ENCODE assay signal across 18 mouse cellular contexts in the genomic region with DNA sequence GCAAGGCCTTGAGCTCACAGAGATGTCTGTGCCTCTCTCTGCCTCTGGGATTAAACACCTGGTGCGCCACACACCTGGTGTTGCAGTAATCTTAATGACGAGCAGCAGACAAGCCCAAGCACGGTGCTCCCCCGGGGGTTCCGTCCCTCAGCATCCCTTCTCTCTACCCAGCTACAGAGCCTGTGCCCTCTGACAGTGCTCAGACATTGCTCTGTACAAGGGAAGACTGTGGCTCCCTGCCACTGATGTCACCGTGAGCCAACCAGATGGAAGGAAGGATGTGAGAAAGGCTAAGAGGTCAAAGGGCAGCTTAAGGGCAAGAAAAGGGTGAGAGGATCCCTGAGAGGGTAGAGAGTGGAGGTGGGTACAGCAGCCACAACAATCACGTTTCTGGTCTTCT. TPM values are rescaled to one million over a fixed set of nuclear protein-coding genes. Genes with fewer than 3 reads are reported as not detected.
DNase-seq lines count a peak whose midpoint lies in the region; ATAC-seq and TF ChIP-seq lines count a peak whose summit lies in the region.
"Had no signal": no experiment of that assay in that cellular context is flagged by ENCODE, and none has a peak within 500 bp of the region (broad histone marks: within the 10 kb centered on the region; RNA-seq: fewer than 3 reads in every experiment).

No protein-coding gene starts in this region.

- no peak for TF ChIP-seq CTCF in kidney, adult 2 months (conservative IDR thresholded peaks at IDR 0.05; ENCODE audit: insufficient read depth, insufficient read length, low read depth, low read length)

- 70% methylated on average over 7 of the region's 7 CpGs for WGBS in kidney, adult 2 months
- 66% methylated on average over 7 of the region's 7 CpGs for WGBS in kidney, embryonic 14.5 days
- WGBS in intestine, embryonic 15.5 days = 57% methylated on average over 7 of the region's 7 CpGs

- no peak for ATAC-seq in kidney, embryonic 14.5 days (ENCODE audit: low FRiP score, low TSS enrichment)
- ATAC-seq in intestine, embryonic 15.5 days = no peak
- ATAC-seq: hindbrain, postnatal 0 days had no signal

- peak; percentile 91 for DNase-seq in heart, adult 11 months
- DNase-seq in heart, adult 8-10 months (ENCODE audit: low spot score) = no peak
- DNase-seq in kidney, adult 2 months = peak; percentile 39
- peak; percentile 23 for DNase-seq in adipocyte (ENCODE audit: low spot score)
- peak; percentile 53 for DNase-seq in embryo, embryonic 10.5 days (ENCODE audit: low spot score)
- no peak for DNase-seq in layer of hippocampus, postnatal 25 days (ENCODE audit: extremely low spot score in 1 of 2, low spot score in 1 of 2)
- DNase-seq: adrenal gland, postnatal 25 days; cerebellum, postnatal 10 days; kidney, adult 18-20 months; kidney, postnatal 25 days; lung, adult 18-20 months; right cerebral cortex, postnatal 4 days; thymus, postnatal 25 days had no signal

- no peaks in the 10 kb centered on the region for H3K9me3 ChIP-seq in kidney, embryonic 14.5 days (ENCODE audit: control insufficient read depth, low read length)
- H3K9me3 ChIP-seq in intestine, embryonic 15.5 days = no peaks in the 10 kb centered on the region
- H3K9me3 ChIP-seq: embryonic facial prominence, embryonic 12.5 days; midbrain, embryonic 12.5 days had no signal

- no peak overlapping the region for H3K4me3 ChIP-seq in kidney, adult 2 months (ENCODE audit: insufficient read depth, low read depth, low read length)
- no peak overlapping the region for H3K4me3 ChIP-seq in kidney, embryonic 14.5 days (ENCODE audit: low read length)
- no peak overlapping the region for H3K4me3 ChIP-seq in intestine, embryonic 15.5 days (replicated peaks)
- H3K4me3 ChIP-seq: embryonic facial prominence, embryonic 12.5 days; midbrain, embryonic 12.5 days had no signal

- no peak overlapping the region for H3K4me2 ChIP-seq in kidney, embryonic 14.5 days (replicated peaks; ENCODE audit: low read depth, low read length)
- no peak overlapping the region for H3K4me2 ChIP-seq in intestine, embryonic 15.5 days (replicated peaks)
- H3K4me2 ChIP-seq: embryonic facial prominence, embryonic 12.5 days had no signal

- no peaks in the 10 kb centered on the region for H3K27me3 ChIP-seq in kidney, adult 2 months (replicated peaks; ENCODE audit: control insufficient read depth, insufficient read depth, low read length)
- H3K27me3 ChIP-seq in kidney, embryonic 14.5 days (ENCODE audit: control insufficient read depth, insufficient read depth, low read length) = no peaks in the 10 kb centered on the region
- H3K27me3 ChIP-seq in intestine, embryonic 15.5 days (replicated peaks) = no peaks in the 10 kb centered on the region
- H3K27me3 ChIP-seq: embryonic facial prominence, embryonic 12.5 days; midbrain, embryonic 12.5 days had no signal

- no peaks in the 10 kb centered on the region for H3K36me3 ChIP-seq in kidney, adult 2 months (ENCODE audit: control insufficient read depth, insufficient read depth, low read length)
- peaks cover 9% of the 10 kb centered on the region; the same call in 1 of the 2 replicates for H3K36me3 ChIP-seq in kidney, embryonic 14.5 days (ENCODE audit: control insufficient read depth, insufficient read depth, low read length)
- peaks cover 7% of the 10 kb centered on the region; the same call in 1 of the 2 replicates for H3K36me3 ChIP-seq in intestine, embryonic 15.5 days

- no peak overlapping the region for H3K9ac ChIP-seq in kidney, embryonic 14.5 days (ENCODE audit: low read depth, low read length)
- no peak overlapping the region for H3K9ac ChIP-seq in intestine, embryonic 15.5 days
- H3K9ac ChIP-seq: embryonic facial prominence, embryonic 12.5 days; midbrain, embryonic 12.5 days had no signal

- no peak for TF ChIP-seq POLR2A in kidney, adult 2 months (IDR thresholded peaks at IDR 0.05; ENCODE audit: low read depth, low read length)

- H3K27ac ChIP-seq in kidney, adult 2 months (ENCODE audit: insufficient read depth, low read depth, low read length) = no peak overlapping the region
- no peak overlapping the region for H3K27ac ChIP-seq in kidney, embryonic 14.5 days (ENCODE audit: low read depth, low read length)
- H3K27ac ChIP-seq in intestine, embryonic 15.5 days = no peak overlapping the region
- H3K27ac ChIP-seq: embryonic facial prominence, embryonic 12.5 days; hindbrain, postnatal 0 days; midbrain, embryonic 12.5 days had no signal

- H3K4me1 ChIP-seq in kidney, adult 2 months (ENCODE audit: control insufficient read depth, insufficient read depth, low read length) = peaks cover 10% of the 10 kb centered on the region
- peaks cover 16% of the 10 kb centered on the region; the same call in 1 of the 2 replicates for H3K4me1 ChIP-seq in kidney, embryonic 14.5 days (ENCODE audit: control insufficient read depth, insufficient read depth, low read length)
- peaks cover 23% of the 10 kb centered on the region for H3K4me1 ChIP-seq in intestine, embryonic 15.5 days (replicated peaks)

RNA-seq across cellular contexts. Expression of a gene that starts 4.7 kb away (rescaled TPM):
- total RNA-seq in heart, adult 8-10 months (2022) = 100 to 1,000 TPM; 328 to 381 (median 357) TPM
- polyA plus RNA-seq in kidney, adult 2 months (2012; rRNA removed) = 35.8 and 38.8 TPM in 2 replicates
- 15.8 and 16.0 TPM in 2 replicates for polyA plus RNA-seq in kidney, embryonic 14.5 days (2014; fragmentation: Nextera tagmentation; extraction: Ambion mirVana)
- 14.0 and 14.4 TPM in 2 replicates for polyA plus RNA-seq in intestine, embryonic 15.5 days (2015; fragmentation: Nextera tagmentation; extraction: Ambion mirVana)
- total RNA-seq in layer of hippocampus, postnatal 25 days (2021) = 10 to 100 TPM; 60.3 to 69.1 TPM

RNA-seq across cellular contexts. Expression of a gene that starts 46.7 kb away (rescaled TPM):
- 10 to 100 TPM; 11.0 to 13.7 (median 12.3) TPM for total RNA-seq in heart, adult 8-10 months (2022)
- polyA plus RNA-seq in kidney, adult 2 months (2012; rRNA removed) = 8.3 and 9.5 TPM in 2 replicates
- polyA plus RNA-seq in kidney, embryonic 14.5 days (2014; fragmentation: Nextera tagmentation; extraction: Ambion mirVana) = 6.6 and 9.1 TPM in 2 replicates
- 8.4 and 8.5 TPM in 2 replicates for polyA plus RNA-seq in intestine, embryonic 15.5 days (2015; fragmentation: Nextera tagmentation; extraction: Ambion mirVana)
- 10 to 100 TPM; 11.6 to 14.8 TPM for total RNA-seq in layer of hippocampus, postnatal 25 days (2021)

RNA-seq across cellular contexts. Expression of a gene that starts 46.9 kb away (rescaled TPM):
- 10 to 100 TPM; 18.5 to 22.5 (median 19.7) TPM for total RNA-seq in heart, adult 8-10 months (2022)
- polyA plus RNA-seq in kidney, adult 2 months (2012; rRNA removed) = 8.2 and 8.4 TPM in 2 replicates
- 5.4 and 8.1 TPM in 2 replicates for polyA plus RNA-seq in kidney, embryonic 14.5 days (2014; fragmentation: Nextera tagmentation; extraction: Ambion mirVana)
- polyA plus RNA-seq in intestine, embryonic 15.5 days (2015; fragmentation: Nextera tagmentation; extraction: Ambion mirVana) = 7.5 and 7.8 TPM in 2 replicates
- total RNA-seq in layer of hippocampus, postnatal 25 days (2021) = 10 to 100 TPM; 36.9 to 37.3 TPM

Comparison
In these comparisons a context has a peak if more than half of its experiments do, and no peak if none do; other contexts are left out.
1. DNase-seq: peak in heart, adult 11 months (single experiment), kidney, adult 2 months (single experiment), adipocyte (single experiment) and embryo, embryonic 10.5 days (single experiment); none in heart, adult 8-10 months (single experiment) and layer of hippocampus, postnatal 25 days (0 of 2).